Comparison of ENCODE assay signal across 7 mouse cellular contexts in the genomic region with DNA sequence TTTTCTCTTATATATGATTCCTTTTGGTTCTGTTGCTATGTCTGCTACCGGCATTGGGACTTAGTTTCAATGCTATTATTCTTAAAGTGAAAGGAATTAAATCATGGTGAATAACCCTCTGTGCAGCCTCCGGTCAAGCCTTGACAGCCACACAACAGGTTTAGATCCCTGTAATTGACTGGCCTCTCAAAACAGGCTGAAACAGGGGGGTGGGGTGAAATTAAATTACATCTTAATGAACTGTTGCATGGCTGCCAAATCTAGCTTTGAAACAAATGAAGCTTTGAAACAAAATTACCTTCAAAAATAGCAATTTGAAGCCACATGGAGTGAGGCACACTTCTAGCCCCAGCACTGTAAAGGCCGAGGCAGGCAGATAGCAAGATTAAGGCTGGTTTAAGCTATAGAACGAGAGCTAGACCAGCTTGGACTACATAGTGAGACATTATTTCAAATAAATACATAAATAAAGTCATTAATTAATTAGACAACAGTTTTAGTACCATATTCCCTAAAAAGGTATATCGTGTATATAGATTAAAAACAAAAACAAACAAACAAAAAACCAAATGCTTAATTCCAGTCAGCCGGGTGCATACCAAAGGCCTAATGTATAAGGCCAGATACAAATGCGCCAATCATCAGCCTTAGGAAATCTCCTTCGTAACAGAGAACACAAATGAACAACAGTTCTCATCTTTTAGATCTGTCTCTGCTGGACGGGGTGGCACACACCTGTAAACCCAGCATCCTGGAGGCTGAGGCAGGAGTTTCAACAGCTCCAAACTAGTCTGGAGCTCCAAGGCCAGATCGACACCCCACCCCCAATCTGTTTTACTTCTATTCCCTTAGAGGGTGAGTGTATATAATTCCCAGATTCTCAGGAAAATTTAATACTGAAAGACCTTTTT. TPM values are rescaled to one million over a fixed set of nuclear protein-coding genes. Genes with fewer than 3 reads are reported as not detected.
DNase-seq lines count a peak whose midpoint lies in the region; ATAC-seq and TF ChIP-seq lines count a peak whose summit lies in the region.

No protein-coding gene starts in this region.

- no peak for TF ChIP-seq CTCF in lung, postnatal 0 days (IDR thresholded peaks at IDR 0.05)
- no peak for TF ChIP-seq CTCF in liver, embryonic 14.5 days (IDR thresholded peaks at IDR 0.05; ENCODE audit: low read depth)

- no peaks in the 10 kb centered on the region for H3K9me3 ChIP-seq in lung, postnatal 0 days (ENCODE audit: low read length)
- H3K9me3 ChIP-seq in forebrain, embryonic 14.5 days (replicated peaks; ENCODE audit: control insufficient read depth, low read length) = no peaks in the 10 kb centered on the region
- H3K9me3 ChIP-seq in liver, embryonic 14.5 days (ENCODE audit: control insufficient read depth, low read length) = no peaks in the 10 kb centered on the region

- ATAC-seq in lung, postnatal 0 days = no peak
- ATAC-seq in forebrain, embryonic 14.5 days = peak; percentile 50
- no peak for ATAC-seq in liver, embryonic 14.5 days (ENCODE audit: insufficient read depth)

- peak overlapping the region; percentile 54 for H3K9ac ChIP-seq in lung, postnatal 0 days (replicated peaks; ENCODE audit: low read depth)
- H3K9ac ChIP-seq in forebrain, embryonic 14.5 days (ENCODE audit: low read length) = peak overlapping the region; percentile 65
- H3K9ac ChIP-seq in liver, embryonic 14.5 days (replicated peaks) = peak overlapping the region; percentile 43; the same call in 1 of the 2 replicates

- peaks cover 3% of the 10 kb centered on the region; the same call in 1 of the 2 replicates for H3K4me1 ChIP-seq in lung, postnatal 0 days (ENCODE audit: insufficient read depth, low read depth, low read length)
- H3K4me1 ChIP-seq in forebrain, embryonic 14.5 days (ENCODE audit: control insufficient read depth, insufficient read depth, low read length) = peaks cover 9% of the 10 kb centered on the region
- peaks cover 0 to 2% of the 10 kb centered on the region in 2 experiments; a peak in 1 of 4 replicates for H3K4me1 ChIP-seq in liver, embryonic 14.5 days (replicated peaks; ENCODE audit: control insufficient read depth in 2 of 2, insufficient read depth in 2 of 2, low read length in 1 of 2)

- H3K4me2 ChIP-seq in lung, postnatal 0 days (replicated peaks; ENCODE audit: low read depth, low read length) = peak overlapping the region; percentile 73
- H3K4me2 ChIP-seq in forebrain, embryonic 14.5 days (ENCODE audit: low read length) = peak overlapping the region; percentile 65
- peak overlapping the region; percentile 65 for H3K4me2 ChIP-seq in liver, embryonic 14.5 days (ENCODE audit: low read depth)

- no peaks in the 10 kb centered on the region for H3K27me3 ChIP-seq in lung, postnatal 0 days (replicated peaks; ENCODE audit: insufficient read depth, low read length)
- H3K27me3 ChIP-seq in forebrain, embryonic 14.5 days (replicated peaks; ENCODE audit: control insufficient read depth, insufficient read depth, low read length) = peaks cover 45% of the 10 kb centered on the region
- peaks cover 16% of the 10 kb centered on the region for H3K27me3 ChIP-seq in liver, embryonic 14.5 days (ENCODE audit: control insufficient read depth, insufficient read depth, low read length)

- peak; percentile 21 for DNase-seq in lung, postnatal 0 days (ENCODE audit: low spot score)
- no peak for DNase-seq in lung, postnatal 4 days
- peak; percentile 88 for DNase-seq in forebrain, embryonic 14.5 days (ENCODE audit: low spot score)
- no peak for DNase-seq in liver, embryonic 14.5 days (ENCODE audit: low read depth in 3 of 3, low spot score in 3 of 3)
- peak; percentile 18 for DNase-seq in yolk sac, embryonic 10.5 days (ENCODE audit: low spot score)
- no peak for DNase-seq in spleen, postnatal 14 days (ENCODE audit: low spot score in 2 of 2)
- DNase-seq in spleen, postnatal 4 days (ENCODE audit: low spot score in 2 of 2) = no peak

- no peaks in the 10 kb centered on the region for H3K36me3 ChIP-seq in lung, postnatal 0 days (ENCODE audit: insufficient read depth, low read length)
- no peaks in the 10 kb centered on the region for H3K36me3 ChIP-seq in forebrain, embryonic 14.5 days (ENCODE audit: control insufficient read depth, insufficient read depth, low read length)
- no peaks in the 10 kb centered on the region for H3K36me3 ChIP-seq in liver, embryonic 14.5 days (replicated peaks; ENCODE audit: control insufficient read depth, insufficient read depth, low read depth)

- 26% methylated on average over 10 of the region's 10 CpGs for WGBS in lung, postnatal 0 days
- WGBS in forebrain, embryonic 14.5 days = 7% methylated on average over 10 of the region's 10 CpGs
- 54% methylated on average over 10 of the region's 10 CpGs for WGBS in liver, embryonic 14.5 days (ENCODE audit: insufficient replicate concordance)

- H3K4me3 ChIP-seq in lung, postnatal 0 days (ENCODE audit: low read depth, low read length) = peak overlapping the region; percentile 53
- H3K4me3 ChIP-seq in forebrain, embryonic 14.5 days (ENCODE audit: low read depth, low read length) = peak overlapping the region; percentile 52
- H3K4me3 ChIP-seq in liver, embryonic 14.5 days (ENCODE audit: insufficient read depth in 1 of 2, low read depth in 2 of 2, low read length in 2 of 2) = peak overlapping the region; percentile 50 to 59

- H3K27ac ChIP-seq in lung, postnatal 0 days (ENCODE audit: low read length) = 0 out of 2 replicates have a peak overlapping the region, but pooled peaks have one; percentile 81
- 0 out of 2 replicates have a peak overlapping the region, but pooled peaks have one; percentile 83 for H3K27ac ChIP-seq in forebrain, embryonic 14.5 days (ENCODE audit: low read depth, low read length)
- no peak overlapping the region for H3K27ac ChIP-seq in liver, embryonic 14.5 days

- TF ChIP-seq EP300 in lung, postnatal 0 days (IDR thresholded peaks at IDR 0.05) = no peak
- TF ChIP-seq EP300 in liver, embryonic 14.5 days (IDR thresholded peaks at IDR 0.05; ENCODE audit: low read depth) = no peak

RNA-seq across cellular contexts. Expression of a gene that starts 1.0 kb away (rescaled TPM):
- polyA plus RNA-seq in lung, postnatal 0 days (2015; fragmentation: Nextera tagmentation; extraction: Ambion mirVana) = 2.6 and 2.7 TPM in 2 replicates
- polyA plus RNA-seq in forebrain, embryonic 14.5 days (2014; fragmentation: Nextera tagmentation; extraction: Ambion mirVana) = 7.7 and 9.2 TPM in 2 replicates
- 1.3 and 1.7 TPM in 2 replicates for polyA plus RNA-seq in liver, embryonic 14.5 days (2012; rRNA removed)
- 0.85 and 1.1 TPM in 2 replicates for polyA plus RNA-seq in liver, embryonic 14.5 days (2014; fragmentation: Nextera tagmentation; extraction: Ambion mirVana)

RNA-seq across cellular contexts. Expression of a gene that starts 22.8 kb away (rescaled TPM):
- 1.8 and 2.7 TPM in 2 replicates for polyA plus RNA-seq in lung, postnatal 0 days (2015; fragmentation: Nextera tagmentation; extraction: Ambion mirVana)
- 8.0 and 12.4 TPM in 2 replicates for polyA plus RNA-seq in forebrain, embryonic 14.5 days (2014; fragmentation: Nextera tagmentation; extraction: Ambion mirVana)
- polyA plus RNA-seq in liver, embryonic 14.5 days (2012; rRNA removed) = 0.45 and 0.54 TPM in 2 replicates
- 0.53 and 0.82 TPM in 2 replicates for polyA plus RNA-seq in liver, embryonic 14.5 days (2014; fragmentation: Nextera tagmentation; extraction: Ambion mirVana)

RNA-seq across cellular contexts. Expression of a gene that starts 58.9 kb away (rescaled TPM):
- polyA plus RNA-seq in lung, postnatal 0 days (2015; fragmentation: Nextera tagmentation; extraction: Ambion mirVana) = 14.9 and 15.4 TPM in 2 replicates
- polyA plus RNA-seq in forebrain, embryonic 14.5 days (2014; fragmentation: Nextera tagmentation; extraction: Ambion mirVana) = 17.3 and 21.0 TPM in 2 replicates
- 5.0 and 10.7 TPM in 2 replicates for polyA plus RNA-seq in liver, embryonic 14.5 days (2012; rRNA removed)
- 13.2 and 18.0 TPM in 2 replicates for polyA plus RNA-seq in liver, embryonic 14.5 days (2014; fragmentation: Nextera tagmentation; extraction: Ambion mirVana)

Comparison
In these comparisons a context has a peak if more than half of its experiments do, and no peak if none do; other contexts are left out.
1. DNase-seq: peak in lung, postnatal 0 days (single experiment), forebrain, embryonic 14.5 days (single experiment) and yolk sac, embryonic 10.5 days (single experiment); none in lung, postnatal 4 days (0 of 2), liver, embryonic 14.5 days (0 of 3), spleen, postnatal 14 days (0 of 2) and spleen, postnatal 4 days (0 of 2).
2. Peak in every context shown above with its lines, with median percentiles within 50 percentile points of each other: H3K4me2 ChIP-seq, H3K4me3 ChIP-seq and H3K9ac ChIP-seq.